Mouse (Mus musculus): ENCODE data around the gene Psme1. TPM values are rescaled to one million over a fixed set of nuclear protein-coding genes. Genes with fewer than 3 reads are reported as not detected.

The Psme1 gene
- 200 and 226 TPM in 2 replicates for polyA plus RNA-seq (2014; fragmentation: Nextera tagmentation; extraction: Ambion mirVana)

GRCm38 (mm10) chr14:55577871-55578667 lies at the start of gene Psme1:
TSS of gene Psme1 (plus strand) at chr14:55578123.
- peaks cover 3% of the 10 kb centered on the region; the same call in 1 of the 2 replicates for H3K4me1 ChIP-seq (ENCODE audit: control insufficient read depth, insufficient read depth, low read length)
- peaks cover 7% of the 10 kb centered on the region; the same call in 1 of the 2 replicates for H3K36me3 ChIP-seq (ENCODE audit: control insufficient read depth, insufficient read depth, low read length)
- peak within 1 kb of the TSS; percentile 54 for H3K4me3 ChIP-seq (ENCODE audit: low read depth, low read length)
- 0% methylated on average over 21 of the region's 32 CpGs for WGBS
- no peaks in the 10 kb centered on the region for H3K27me3 ChIP-seq (ENCODE audit: control insufficient read depth, insufficient read depth, low read length)
- no peaks in the 10 kb centered on the region for H3K9me3 ChIP-seq (ENCODE audit: control insufficient read depth, low read length)
- peak within 1 kb of the TSS; percentile 87 for H3K4me2 ChIP-seq (ENCODE audit: low read depth, low read length)
- peak; percentile 94 for ATAC-seq (ENCODE audit: low read depth)
- H3K9ac ChIP-seq (replicated peaks; ENCODE audit: low read depth, low read length) = peak within 1 kb of the TSS; percentile 86
- peak within 1 kb of the TSS; percentile 91 for H3K27ac ChIP-seq (ENCODE audit: low read depth, low read length)

GRCm38 (mm10) chr14:55536116-55536745 lies 41.7 kb upstream of the Psme1 start:
- 44% methylated on average over 6 of the region's 6 CpGs for WGBS
- no peaks in the 10 kb centered on the region for H3K27me3 ChIP-seq (ENCODE audit: control insufficient read depth, insufficient read depth, low read length)
- ATAC-seq (ENCODE audit: low read depth) = no peak

GRCm38 (mm10) chr14:55540067-55540786 lies 37.7 kb upstream of the Psme1 start, which contains the start of gene Pck2:
TSS of gene Pck2 (plus strand) at chr14:55540266.
- peak within 1 kb of the TSS; percentile 88 for H3K27ac ChIP-seq (ENCODE audit: low read depth, low read length)
- H3K9ac ChIP-seq (replicated peaks; ENCODE audit: low read depth, low read length) = peak within 1 kb of the TSS; percentile 60
- H3K4me1 ChIP-seq (ENCODE audit: control insufficient read depth, insufficient read depth, low read length) = peaks cover 20% of the 10 kb centered on the region
- no peaks in the 10 kb centered on the region for H3K9me3 ChIP-seq (ENCODE audit: control insufficient read depth, low read length)
- H3K4me3 ChIP-seq (ENCODE audit: low read depth, low read length) = peak within 1 kb of the TSS; percentile 47
- ATAC-seq (ENCODE audit: low read depth) = peak; percentile 87
- peak within 1 kb of the TSS; percentile 77 for H3K4me2 ChIP-seq (ENCODE audit: low read depth, low read length)
- under 1% methylated on average over 32 of the region's 32 CpGs for WGBS
- no peaks in the 10 kb centered on the region for H3K36me3 ChIP-seq (ENCODE audit: control insufficient read depth, insufficient read depth, low read length)
- no peaks in the 10 kb centered on the region for H3K27me3 ChIP-seq (ENCODE audit: control insufficient read depth, insufficient read depth, low read length)

More at GRCm38 (mm10) chr14:55536116-55536745, 41.7 kb upstream of the Psme1 start:
- no peak overlapping the region for H3K27ac ChIP-seq (ENCODE audit: low read depth, low read length)
- H3K4me2 ChIP-seq (ENCODE audit: low read depth, low read length) = no peak overlapping the region
- no peak overlapping the region for H3K4me3 ChIP-seq (ENCODE audit: low read depth, low read length)
- H3K9me3 ChIP-seq (ENCODE audit: control insufficient read depth, low read length) = no peaks in the 10 kb centered on the region
- no peak overlapping the region for H3K9ac ChIP-seq (replicated peaks; ENCODE audit: low read depth, low read length)
- no peaks in the 10 kb centered on the region for H3K36me3 ChIP-seq (ENCODE audit: control insufficient read depth, insufficient read depth, low read length)
- peaks cover 13% of the 10 kb centered on the region for H3K4me1 ChIP-seq (ENCODE audit: control insufficient read depth, insufficient read depth, low read length)

- Histone ChIP-seq H3K27me3 (ENCODE audit: control insufficient read depth, insufficient read depth, low read length) (no peaks in the 10 kb centered on the region), H3K27ac (ENCODE audit: low read depth, low read length) (peak overlapping the region; percentile 88), H3K9me3 (ENCODE audit: control insufficient read depth, low read length) (no peaks in the 10 kb centered on the region), H3K4me2 (ENCODE audit: low read depth, low read length) (peak overlapping the region; percentile 77), H3K9ac (replicated peaks; ENCODE audit: low read depth, low read length) (peak overlapping the region; percentile 60), H3K36me3 (ENCODE audit: control insufficient read depth, insufficient read depth, low read length) (no peaks in the 10 kb centered on the region), H3K4me1 (ENCODE audit: control insufficient read depth, insufficient read depth, low read length) (peaks cover 20% of the 10 kb centered on the region), H3K4me3 (ENCODE audit: low read depth, low read length) (peak overlapping the region; percentile 47)
- peak; percentile 61 for ATAC-seq (ENCODE audit: low read depth)
- WGBS = 7% methylated on average over 9 of the region's 10 CpGs
Measured at GRCm38 (mm10) chr14:55540787-55541321, 37.1 kb upstream of the Psme1 start.

- no peaks in the 10 kb centered on the region for H3K9me3 ChIP-seq (ENCODE audit: control insufficient read depth, low read length)
- peaks cover 20% of the 10 kb centered on the region for H3K4me1 ChIP-seq (ENCODE audit: control insufficient read depth, insufficient read depth, low read length)
- no peak for ATAC-seq (ENCODE audit: low read depth)
- no peak overlapping the region for H3K4me3 ChIP-seq (ENCODE audit: low read depth, low read length)
- 96% methylated on average over 12 of the region's 12 CpGs for WGBS
- no peak overlapping the region for H3K4me2 ChIP-seq (ENCODE audit: low read depth, low read length)
- H3K9ac ChIP-seq (replicated peaks; ENCODE audit: low read depth, low read length) = no peak overlapping the region
- H3K27me3 ChIP-seq (ENCODE audit: control insufficient read depth, insufficient read depth, low read length) = no peaks in the 10 kb centered on the region
- no peak overlapping the region for H3K27ac ChIP-seq (ENCODE audit: low read depth, low read length)
- no peaks in the 10 kb centered on the region for H3K36me3 ChIP-seq (ENCODE audit: control insufficient read depth, insufficient read depth, low read length)
Measured at GRCm38 (mm10) chr14:55542268-55542667, 35.7 kb upstream of the Psme1 start.

- 58% methylated on average over 9 of the region's 9 CpGs for WGBS
Measured at GRCm38 (mm10) chr14:55544334-55544733, 33.6 kb upstream of the Psme1 start.

GRCm38 (mm10) chr14:55550191-55550590 lies 27.7 kb upstream of the Psme1 start:
- Histone ChIP-seq H3K4me2 (ENCODE audit: low read depth, low read length) (no peak overlapping the region), H3K9ac (replicated peaks; ENCODE audit: low read depth, low read length) (no peak overlapping the region), H3K27ac (ENCODE audit: low read depth, low read length) (no peak overlapping the region), H3K4me3 (ENCODE audit: low read depth, low read length) (no peak overlapping the region), H3K9me3 (ENCODE audit: control insufficient read depth, low read length) (no peaks in the 10 kb centered on the region), H3K27me3 (ENCODE audit: control insufficient read depth, insufficient read depth, low read length) (no peaks in the 10 kb centered on the region), H3K36me3 (ENCODE audit: control insufficient read depth, insufficient read depth, low read length) (0 out of 2 replicates have a peak, but pooled peaks cover 3% of the 10 kb centered on the region), H3K4me1 (ENCODE audit: control insufficient read depth, insufficient read depth, low read length) (no peaks in the 10 kb centered on the region)
- 85% methylated on average over 6 of the region's 6 CpGs for WGBS
- ATAC-seq (ENCODE audit: low read depth) = no peak

More at GRCm38 (mm10) chr14:55544334-55544733, 33.6 kb upstream of the Psme1 start:
- 0 out of 2 replicates have a peak, but pooled peaks cover 3% of the 10 kb centered on the region for H3K36me3 ChIP-seq (ENCODE audit: control insufficient read depth, insufficient read depth, low read length)
- ATAC-seq (ENCODE audit: low read depth) = no peak
- H3K9me3 ChIP-seq (ENCODE audit: control insufficient read depth, low read length) = no peaks in the 10 kb centered on the region
- H3K9ac ChIP-seq (replicated peaks; ENCODE audit: low read depth, low read length) = no peak overlapping the region
- H3K4me2 ChIP-seq (ENCODE audit: low read depth, low read length) = no peak overlapping the region
- no peak overlapping the region for H3K27ac ChIP-seq (ENCODE audit: low read depth, low read length)
- H3K27me3 ChIP-seq (ENCODE audit: control insufficient read depth, insufficient read depth, low read length) = no peaks in the 10 kb centered on the region
- no peak overlapping the region for H3K4me3 ChIP-seq (ENCODE audit: low read depth, low read length)
- peaks cover 20% of the 10 kb centered on the region for H3K4me1 ChIP-seq (ENCODE audit: control insufficient read depth, insufficient read depth, low read length)

- Histone ChIP-seq H3K4me2 (ENCODE audit: low read depth, low read length) (no peak overlapping the region), H3K9me3 (ENCODE audit: control insufficient read depth, low read length) (no peaks in the 10 kb centered on the region), H3K4me1 (ENCODE audit: control insufficient read depth, insufficient read depth, low read length) (no peaks in the 10 kb centered on the region), H3K36me3 (ENCODE audit: control insufficient read depth, insufficient read depth, low read length) (0 out of 2 replicates have a peak, but pooled peaks cover 3% of the 10 kb centered on the region), H3K27me3 (ENCODE audit: control insufficient read depth, insufficient read depth, low read length) (no peaks in the 10 kb centered on the region), H3K4me3 (ENCODE audit: low read depth, low read length) (no peak overlapping the region), H3K27ac (ENCODE audit: low read depth, low read length) (no peak overlapping the region), H3K9ac (replicated peaks; ENCODE audit: low read depth, low read length) (no peak overlapping the region)
- ATAC-seq (ENCODE audit: low read depth) = no peak
- WGBS = 61% methylated on average over 5 of the region's 5 CpGs
Measured at GRCm38 (mm10) chr14:55551347-55551746, 26.6 kb upstream of the Psme1 start.

All from neural tube, embryonic 14.5 days (tissue).